Mouse (Mus musculus) cortical plate, adult 2 months (tissue): ENCODE results near the gene Bcl2l12.

Experiments
- CTCF ChIP-seq: fragments of 200-500 bp; IDR thresholded peaks from 2 replicates; pipeline ENCODE4 v1.5.1; 2011; ENCODE audit warnings: mild to moderate bottlenecking, control low read depth, low read length; ENCODE audit not compliant: insufficient read depth; ENCODE audit errors: extremely low read depth
- POLR2A ChIP-seq: fragments of 200-500 bp; IDR thresholded peaks from 2 replicates; pipeline ENCODE4 v1.6.1; 2011; ENCODE audit warnings: mild to moderate bottlenecking, low read length, control low read depth; ENCODE audit not compliant: insufficient read depth; ENCODE audit errors: extremely low read depth

GRCm38 (mm10) chr7:45007846-45008245, 9.3 kb upstream of the Bcl2l12 start:
- TF ChIP-seq CTCF (no peak), POLR2A (no peak)
